Mouse (Mus musculus): ENCODE results near the gene Cfdp1. TPM values are rescaled to one million over a fixed set of nuclear protein-coding genes. Genes with fewer than 3 reads are reported as not detected.

The Cfdp1 gene
- polyA plus RNA-seq, 1 experiment: 149 TPM

- peak overlapping the region; percentile 93 for H3K27ac ChIP-seq (ENCODE audit: insufficient read depth, low read length)
- no peak for TF ChIP-seq CTCF (IDR thresholded peaks at IDR 0.05; ENCODE audit: borderline replicate concordance, insufficient read depth, low read length)
- peak; percentile 71 for TF ChIP-seq POLR2A (IDR thresholded peaks at IDR 0.05; ENCODE audit: low read depth, low read length)
- H3K4me3 ChIP-seq (ENCODE audit: insufficient read depth, low read length): peak overlapping the region; percentile 74
- H3K4me1 ChIP-seq (ENCODE audit: control insufficient read depth, insufficient read depth, low read length): peaks cover 61% of the 10 kb centered on the region
These were observed 122.1 kb downstream of the Cfdp1 start for GRCm38 (mm10) chr8:111732004-111732403.

- peak overlapping the region; percentile 74 for H3K4me3 ChIP-seq (ENCODE audit: insufficient read depth, low read length)
- TF ChIP-seq POLR2A (IDR thresholded peaks at IDR 0.05; ENCODE audit: low read depth, low read length) (no peak), CTCF (IDR thresholded peaks at IDR 0.05; ENCODE audit: borderline replicate concordance, insufficient read depth, low read length) (no peak)
- H3K27ac ChIP-seq (ENCODE audit: insufficient read depth, low read length): peak overlapping the region; percentile 29; the same call in 1 of the 2 replicates
- peaks cover 58% of the 10 kb centered on the region for H3K4me1 ChIP-seq (ENCODE audit: control insufficient read depth, insufficient read depth, low read length)
These were observed 122.7 kb downstream of the Cfdp1 start for GRCm38 (mm10) chr8:111731231-111731977.

GRCm38 (mm10) chr8:111729233-111730170 is 124.6 kb downstream of the Cfdp1 start:
- H3K4me3 ChIP-seq (ENCODE audit: insufficient read depth, low read length): peak overlapping the region; percentile 74
- peak overlapping the region; percentile 7; the same call in 1 of the 2 replicates for H3K27ac ChIP-seq (ENCODE audit: insufficient read depth, low read length)
- no peak for TF ChIP-seq CTCF (IDR thresholded peaks at IDR 0.05; ENCODE audit: borderline replicate concordance, insufficient read depth, low read length)
- no peak for TF ChIP-seq POLR2A (IDR thresholded peaks at IDR 0.05; ENCODE audit: low read depth, low read length)
- H3K4me1 ChIP-seq (ENCODE audit: control insufficient read depth, insufficient read depth, low read length): peaks cover 51% of the 10 kb centered on the region

- Histone ChIP-seq H3K4me3 (ENCODE audit: insufficient read depth, low read length) (0 out of 2 replicates have a peak overlapping the region, but pooled peaks have one; percentile 2), H3K4me1 (ENCODE audit: control insufficient read depth, insufficient read depth, low read length) (peaks cover 47% of the 10 kb centered on the region), H3K27ac (ENCODE audit: insufficient read depth, low read length) (no peak overlapping the region)
- TF ChIP-seq POLR2A (IDR thresholded peaks at IDR 0.05; ENCODE audit: low read depth, low read length) (no peak), CTCF (IDR thresholded peaks at IDR 0.05; ENCODE audit: borderline replicate concordance, insufficient read depth, low read length) (no peak)
These were observed 125.6 kb downstream of the Cfdp1 start for GRCm38 (mm10) chr8:111728481-111728880.

- peak overlapping the region; percentile 73; the same call in 1 of the 2 replicates for H3K27ac ChIP-seq (ENCODE audit: insufficient read depth, low read length)
- TF ChIP-seq CTCF (IDR thresholded peaks at IDR 0.05; ENCODE audit: borderline replicate concordance, insufficient read depth, low read length) (no peak), POLR2A (IDR thresholded peaks at IDR 0.05; ENCODE audit: low read depth, low read length) (no peak)
- H3K4me1 ChIP-seq (ENCODE audit: control insufficient read depth, insufficient read depth, low read length): peaks cover 39% of the 10 kb centered on the region
- H3K4me3 ChIP-seq (ENCODE audit: insufficient read depth, low read length): no peak overlapping the region
These were observed 126.5 kb downstream of the Cfdp1 start for GRCm38 (mm10) chr8:111727553-111727952.

- H3K4me3 ChIP-seq (ENCODE audit: insufficient read depth, low read length): no peak overlapping the region
- TF ChIP-seq CTCF (IDR thresholded peaks at IDR 0.05; ENCODE audit: borderline replicate concordance, insufficient read depth, low read length): no peak
- no peak for TF ChIP-seq POLR2A (IDR thresholded peaks at IDR 0.05; ENCODE audit: low read depth, low read length)
- peak overlapping the region; percentile 73 for H3K27ac ChIP-seq (ENCODE audit: insufficient read depth, low read length)
- peaks cover 39% of the 10 kb centered on the region for H3K4me1 ChIP-seq (ENCODE audit: control insufficient read depth, insufficient read depth, low read length)
These were observed 127.8 kb downstream of the Cfdp1 start for GRCm38 (mm10) chr8:111726102-111726900.

- TF ChIP-seq POLR2A (IDR thresholded peaks at IDR 0.05; ENCODE audit: low read depth, low read length) (no peak), CTCF (IDR thresholded peaks at IDR 0.05; ENCODE audit: borderline replicate concordance, insufficient read depth, low read length) (no peak)
- peaks cover 42% of the 10 kb centered on the region for H3K4me1 ChIP-seq (ENCODE audit: control insufficient read depth, insufficient read depth, low read length)
- no peak overlapping the region for H3K4me3 ChIP-seq (ENCODE audit: insufficient read depth, low read length)
- H3K27ac ChIP-seq (ENCODE audit: insufficient read depth, low read length): no peak overlapping the region; the same call in 1 of the 2 replicates
These were observed 128.8 kb downstream of the Cfdp1 start for GRCm38 (mm10) chr8:111725341-111725740.

- no peak overlapping the region for H3K4me3 ChIP-seq (ENCODE audit: insufficient read depth, low read length)
- peaks cover 38% of the 10 kb centered on the region for H3K4me1 ChIP-seq (ENCODE audit: control insufficient read depth, insufficient read depth, low read length)
- TF ChIP-seq CTCF (IDR thresholded peaks at IDR 0.05; ENCODE audit: borderline replicate concordance, insufficient read depth, low read length) (no peak), POLR2A (IDR thresholded peaks at IDR 0.05; ENCODE audit: low read depth, low read length) (no peak)
- peak overlapping the region; percentile 5; the same call in 1 of the 2 replicates for H3K27ac ChIP-seq (ENCODE audit: insufficient read depth, low read length)
These were observed 134.0 kb downstream of the Cfdp1 start for GRCm38 (mm10) chr8:111720115-111720544.

- no peak for TF ChIP-seq POLR2A (IDR thresholded peaks at IDR 0.05; ENCODE audit: low read depth, low read length)
- H3K4me3 ChIP-seq (ENCODE audit: insufficient read depth, low read length): no peak overlapping the region
- H3K27ac ChIP-seq (ENCODE audit: insufficient read depth, low read length): no peak overlapping the region
- H3K4me1 ChIP-seq (ENCODE audit: control insufficient read depth, insufficient read depth, low read length): peaks cover 35% of the 10 kb centered on the region
These were observed 135.2 kb downstream of the Cfdp1 start for GRCm38 (mm10) chr8:111718937-111719336.

Other genes starting within 250 kb of the Cfdp1 start
- gene Ldhd, start 223.9 kb downstream of the Cfdp1 start, polyA plus RNA-seq (2011; ENCODE audit: insufficient read length, low read depth, missing spikeins): 0.46 and 0.53 TPM in 2 replicates
- 7.2 and 11.7 TPM in 2 replicates for gene Zfp1, start 210.9 kb downstream of the Cfdp1 start, polyA plus RNA-seq (2011; ENCODE audit: insufficient read length, low read depth, missing spikeins)
- not detected in 2 replicates for gene Ctrb1, start 163.3 kb downstream of the Cfdp1 start, polyA plus RNA-seq (2011; ENCODE audit: insufficient read length, low read depth, missing spikeins)
- gene Bcar1, start 110.5 kb downstream of the Cfdp1 start, polyA plus RNA-seq (2011; ENCODE audit: insufficient read length, low read depth, missing spikeins): 37.0 and 45.8 TPM in 2 replicates
- 2.6 and 3.2 TPM in 2 replicates for gene Tmem170, start 22.5 kb upstream of the Cfdp1 start, polyA plus RNA-seq (2011; ENCODE audit: insufficient read length, low read depth, missing spikeins)
- gene Chst5, start 56.2 kb upstream of the Cfdp1 start, polyA plus RNA-seq (2011; ENCODE audit: insufficient read length, low read depth, missing spikeins): 0.79 and 1.9 TPM in 2 replicates
- gene Tmem231, start 79.6 kb upstream of the Cfdp1 start, polyA plus RNA-seq (2011; ENCODE audit: insufficient read length, low read depth, missing spikeins): 11.4 and 12.2 TPM in 2 replicates
- 51.0 and 61.1 TPM in 2 replicates for gene Gabarapl2, start 86.4 kb upstream of the Cfdp1 start, polyA plus RNA-seq (2011; ENCODE audit: insufficient read length, low read depth, missing spikeins)
- gene Adat1, start 138.0 kb upstream of the Cfdp1 start, polyA plus RNA-seq (2011; ENCODE audit: insufficient read length, low read depth, missing spikeins): 3.7 and 4.2 TPM in 2 replicates
- gene Kars, start 157.0 kb upstream of the Cfdp1 start, polyA plus RNA-seq (2011; ENCODE audit: insufficient read length, low read depth, missing spikeins): 141 and 154 TPM in 2 replicates
- 7.5 and 8.0 TPM in 2 replicates for gene Terf2ip, start 157.1 kb upstream of the Cfdp1 start, polyA plus RNA-seq (2011; ENCODE audit: insufficient read length, low read depth, missing spikeins)
- gene Gm6793, start 160.7 kb upstream of the Cfdp1 start, polyA plus RNA-seq (2011; ENCODE audit: insufficient read length, low read depth, missing spikeins): 0.33 TPM in 1 of 2 replicates, not detected in the other